Mouse (Mus musculus) lung, adult 2 months (tissue): ENCODE data around the gene Rap1gap.

Source experiments
- CTCF ChIP-seq: fragments of 200-500 bp; IDR thresholded peaks from 2 replicates; pipeline ENCODE4 v1.5.1; 2011; ENCODE audit warnings: mild to moderate bottlenecking, low read length, control low read depth; ENCODE audit not compliant: insufficient read depth
- POLR2A ChIP-seq: fragments of 200-500 bp; IDR thresholded peaks from 2 replicates; pipeline ENCODE4 v1.6.1; 2011; ENCODE audit warnings: low read depth, mild to moderate bottlenecking, control low read depth, low read length, borderline replicate concordance; ENCODE audit errors: extremely low read depth

- TF ChIP-seq POLR2A (no peak), CTCF (no peak)
Observed at GRCm38 (mm10) chr4:137736220-137736701, 71.7 kb downstream of the Rap1gap start.
